8 mouse cellular contexts compared by ENCODE assay signal in the genomic region with DNA sequence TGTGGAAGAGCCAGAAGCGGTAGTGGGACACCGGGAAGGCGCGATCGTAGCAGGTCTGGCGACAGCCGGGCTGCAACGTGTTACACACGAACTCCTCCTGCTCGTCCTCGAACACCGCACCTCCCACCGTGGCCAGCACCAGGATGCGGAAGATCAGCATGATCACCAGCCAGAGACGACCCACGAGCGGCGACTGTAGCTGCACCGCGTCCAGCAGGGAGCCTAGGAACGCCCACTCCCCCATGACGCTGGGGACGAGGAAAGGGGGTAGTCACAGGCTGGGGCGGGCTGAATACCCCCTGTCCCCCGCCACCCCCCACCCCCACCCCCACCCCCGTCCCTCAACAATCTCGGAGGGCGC. TPM values are rescaled to one million over a fixed set of nuclear protein-coding genes. Genes with fewer than 3 reads are reported as not detected.
DNase-seq lines count a peak whose midpoint lies in the region; ATAC-seq and TF ChIP-seq lines count a peak whose summit lies in the region.

A gene (minus strand): TSS at position 244 of the 361 bp plus-strand sequence.

- H3K4me1 ChIP-seq in heart, adult 2 months (ENCODE audit: control insufficient read depth, insufficient read depth, low read length), result peaks cover 2% of the 10 kb centered on the region
- peaks cover 3% of the 10 kb centered on the region for H3K4me1 ChIP-seq in forebrain, embryonic 14.5 days (ENCODE audit: control insufficient read depth, insufficient read depth, low read length)
- peaks cover 20% of the 10 kb centered on the region for H3K4me1 ChIP-seq in liver, embryonic 15.5 days (replicated peaks)

- no peaks in the 10 kb centered on the region for H3K79me3 ChIP-seq in C2C12 (ENCODE audit: low read depth)

- peak within 1 kb of the TSS; percentile 31 for H3ac ChIP-seq in C2C12 (ENCODE audit: control insufficient read depth, insufficient read length, low read depth)

- no peaks in the 10 kb centered on the region; the same call in 1 of the 2 replicates for H3K27me3 ChIP-seq in heart, adult 2 months (ENCODE audit: control insufficient read depth, insufficient read depth, low read length)
- peaks cover 14% of the 10 kb centered on the region for H3K27me3 ChIP-seq in C2C12 (ENCODE audit: control insufficient read depth, insufficient read depth, insufficient read length)
- peaks cover 13% of the 10 kb centered on the region; the same call in 1 of the 2 replicates for H3K27me3 ChIP-seq in forebrain, embryonic 14.5 days (replicated peaks; ENCODE audit: control insufficient read depth, insufficient read depth, low read length)
- peaks cover 73% of the 10 kb centered on the region for H3K27me3 ChIP-seq in liver, embryonic 15.5 days

- no peak for TF ChIP-seq CTCF in heart, adult 2 months (IDR thresholded peaks at IDR 0.05)
- TF ChIP-seq CTCF in C2C12 (IDR thresholded peaks at IDR 0.05; ENCODE audit: control insufficient read depth, insufficient read depth, insufficient read length), result no peak

- DNase-seq in heart, adult 2 months, result no peak
- DNase-seq in heart, adult 18-20 months, result no peak
- no peak for DNase-seq in forebrain, embryonic 14.5 days (ENCODE audit: low spot score)
- no peak for DNase-seq in right cerebral cortex, adult 2 months (ENCODE audit: low spot score in 2 of 2)
- no peak for DNase-seq in right cerebral cortex, postnatal 36 days (ENCODE audit: low spot score in 2 of 2)
- no peak for DNase-seq in gastrocnemius, adult 18-20 months (ENCODE audit: low spot score)

- H3K27ac ChIP-seq in heart, adult 2 months, result no peak within 1 kb of the TSS
- H3K27ac ChIP-seq in forebrain, embryonic 14.5 days (ENCODE audit: low read depth, low read length), result peak within 1 kb of the TSS; percentile 78
- H3K27ac ChIP-seq in liver, embryonic 15.5 days (replicated peaks), result no peak within 1 kb of the TSS

- 7% methylated on average over 28 of the region's 28 CpGs for WGBS in heart, adult 2 months
- WGBS in forebrain, embryonic 14.5 days, result 4% methylated on average over 23 of the region's 28 CpGs
- 4% methylated on average over 28 of the region's 28 CpGs for WGBS in liver, embryonic 15.5 days (ENCODE audit: insufficient replicate concordance)

- no peak; the same call in 1 of the 2 replicates for ATAC-seq in forebrain, embryonic 14.5 days
- ATAC-seq in liver, embryonic 15.5 days (ENCODE audit: insufficient read depth), result no peak

- TF ChIP-seq EP300 in heart, adult 2 months (IDR thresholded peaks at IDR 0.05; ENCODE audit: insufficient read depth, low read depth, low read length), result no peak

- peak within 1 kb of the TSS; percentile 88 for H3K4me2 ChIP-seq in forebrain, embryonic 14.5 days (ENCODE audit: low read length)
- H3K4me2 ChIP-seq in liver, embryonic 15.5 days, result peak within 1 kb of the TSS; percentile 70

- no peaks in the 10 kb centered on the region for H3K36me3 ChIP-seq in heart, adult 2 months (ENCODE audit: control insufficient read depth, insufficient read depth, low read length)
- H3K36me3 ChIP-seq in C2C12 (ENCODE audit: control insufficient read depth, insufficient read depth), result no peaks in the 10 kb centered on the region
- H3K36me3 ChIP-seq in forebrain, embryonic 14.5 days (ENCODE audit: control insufficient read depth, insufficient read depth, low read length), result no peaks in the 10 kb centered on the region
- H3K36me3 ChIP-seq in liver, embryonic 15.5 days (replicated peaks), result peaks cover 3% of the 10 kb centered on the region; the same call in 1 of the 2 replicates

- intact Hi-C loops in heart, adult 2 months (cut with DNase I), result loop anchor here (2.0 to 5.0 kb wide), 2 partner anchors 80 to 168 kb away; no protein-coding TSS in a partner anchor

- peak within 1 kb of the TSS; percentile 57 for H3K9ac ChIP-seq in heart, adult 2 months (ENCODE audit: low read depth, low read length)
- peak within 1 kb of the TSS; percentile 76 for H3K9ac ChIP-seq in forebrain, embryonic 14.5 days (ENCODE audit: low read length)
- no peak within 1 kb of the TSS for H3K9ac ChIP-seq in liver, embryonic 15.5 days

- TF ChIP-seq POLR2A in heart, adult 2 months (IDR thresholded peaks at IDR 0.05; ENCODE audit: insufficient read depth, low read depth, low read length), result no peak

- no peaks in the 10 kb centered on the region for H3K79me2 ChIP-seq in heart, adult 2 months (replicated peaks; ENCODE audit: control insufficient read depth, insufficient read depth, low read length)
- no peaks in the 10 kb centered on the region for H3K79me2 ChIP-seq in C2C12 (ENCODE audit: control insufficient read depth, insufficient read depth)

- H3K9me3 ChIP-seq in forebrain, embryonic 14.5 days (replicated peaks; ENCODE audit: control insufficient read depth, low read length), result no peaks in the 10 kb centered on the region
- no peaks in the 10 kb centered on the region for H3K9me3 ChIP-seq in liver, embryonic 15.5 days (replicated peaks)

- H3K4me3 ChIP-seq in heart, adult 2 months, result peak within 1 kb of the TSS; percentile 57
- H3K4me3 ChIP-seq in C2C12 (ENCODE audit: insufficient read depth, poor library complexity, severe bottlenecking), result peak within 1 kb of the TSS; percentile 11
- peak within 1 kb of the TSS; percentile 56 for H3K4me3 ChIP-seq in forebrain, embryonic 14.5 days (ENCODE audit: low read depth, low read length)
- peak within 1 kb of the TSS; percentile 48 for H3K4me3 ChIP-seq in liver, embryonic 15.5 days (replicated peaks)

TF ChIP-seq in C2C12, 6 proteins besides CTCF, POLR2A, EP300 and RAD21:
- TF ChIP-seq USF1 (IDR thresholded peaks at IDR 0.05; ENCODE audit: low read depth) (no peak), MYOG (IDR thresholded peaks at IDR 0.05; ENCODE audit: control insufficient read depth, extremely low read depth, insufficient read length) (no peak), CEBPB (IDR thresholded peaks at IDR 0.05; ENCODE audit: low read depth) (no peak), MYOD1 (IDR thresholded peaks at IDR 0.05; ENCODE audit: control insufficient read depth, insufficient read length, low read depth) (no peak), MAX (IDR thresholded peaks at IDR 0.05) (no peak), FOSL1 (IDR thresholded peaks at IDR 0.05; ENCODE audit: insufficient read depth, low read length, poor library complexity, severe bottlenecking) (no peak)

RNA-seq across cellular contexts. Expression of the gene that starts here (rescaled TPM):
- total RNA-seq in heart, adult 2 months (2021), result under 1 TPM; 0.27 to 0.31 TPM
- polyA plus RNA-seq in heart, adult 2 months (2012; rRNA removed), result 0.94 and 1.6 TPM in 2 replicates
- under 1 TPM; 0.36 to 0.45 TPM for total RNA-seq in heart, adult 18-20 months (2021)
- not detected for polyA plus RNA-seq in C2C12 (2012; fragmentation: generic; extraction: Trizol)
- 0.27 and 0.28 TPM in 2 replicates for polyA plus RNA-seq in forebrain, embryonic 14.5 days (2014; fragmentation: Nextera tagmentation; extraction: Ambion mirVana)
- not detected in 2 replicates for polyA plus RNA-seq in liver, embryonic 15.5 days (2015; fragmentation: Nextera tagmentation; extraction: Ambion mirVana)
- total RNA-seq in gastrocnemius, adult 18-20 months (2021), result not detected
